Mouse (Mus musculus): ENCODE results near the gene Mob2.

Gene Mob2

DNA sequence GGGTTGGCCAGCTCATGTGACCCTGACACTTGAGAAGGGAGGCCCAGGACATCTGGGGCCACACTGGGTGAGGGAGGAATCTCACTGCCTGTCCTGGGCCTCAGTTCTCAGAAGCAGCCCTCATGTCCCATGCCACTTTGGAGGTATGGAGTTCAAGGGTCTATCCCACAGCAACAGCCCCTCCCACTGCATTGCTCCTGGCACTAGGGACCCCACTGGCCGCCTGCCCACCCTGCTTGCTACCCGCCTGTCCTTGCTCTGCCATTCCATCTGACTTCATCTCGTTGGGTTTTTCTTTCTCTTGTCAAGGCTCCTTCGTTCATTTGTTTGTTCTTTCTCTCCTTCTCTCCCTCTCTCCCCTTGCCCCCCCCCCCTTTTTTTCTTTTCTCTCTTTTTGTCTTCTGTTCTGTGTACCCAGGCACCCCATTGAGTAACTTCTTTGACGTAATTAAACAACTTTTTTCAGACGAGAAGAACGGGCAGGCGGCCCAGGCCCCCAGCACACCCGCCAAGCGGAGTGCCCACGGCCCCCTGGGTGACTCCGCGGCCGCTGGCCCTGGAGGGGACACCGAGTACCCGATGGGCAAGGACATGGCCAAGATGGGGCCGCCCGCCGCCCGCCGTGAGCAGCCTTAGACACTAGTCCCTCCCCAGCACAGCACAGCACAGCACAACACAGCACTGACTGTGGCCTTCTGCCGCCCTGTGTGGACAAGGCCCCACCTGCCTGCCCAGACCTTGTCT is 59.1 kb downstream of the Mob2 start:
- TF ChIP-seq GATA4 (IDR thresholded peaks at IDR 0.05; ENCODE audit: insufficient replicate concordance, low read length), result no peak

DNA sequence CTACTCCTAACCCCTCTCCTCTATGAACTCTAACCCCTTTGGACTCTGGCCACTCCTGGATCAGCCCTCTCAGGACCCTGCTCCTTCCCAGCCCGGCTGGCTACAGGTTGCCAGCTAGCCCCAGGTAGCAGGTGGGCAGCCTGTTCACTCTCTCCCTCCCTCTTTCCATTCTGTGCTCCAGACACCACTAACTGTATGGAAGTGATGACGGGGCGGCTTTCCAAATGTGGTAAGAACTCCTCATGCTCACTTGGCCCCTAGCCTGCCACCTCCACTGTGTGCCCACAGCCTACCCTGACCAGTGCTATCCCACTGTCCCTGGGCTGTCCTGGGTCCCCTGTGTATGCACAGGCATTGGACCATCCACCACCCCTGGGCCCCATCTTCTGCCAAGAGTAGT is 60.2 kb downstream of the Mob2 start:
- no peak for TF ChIP-seq GATA4 (IDR thresholded peaks at IDR 0.05; ENCODE audit: insufficient replicate concordance, low read length)

DNA sequence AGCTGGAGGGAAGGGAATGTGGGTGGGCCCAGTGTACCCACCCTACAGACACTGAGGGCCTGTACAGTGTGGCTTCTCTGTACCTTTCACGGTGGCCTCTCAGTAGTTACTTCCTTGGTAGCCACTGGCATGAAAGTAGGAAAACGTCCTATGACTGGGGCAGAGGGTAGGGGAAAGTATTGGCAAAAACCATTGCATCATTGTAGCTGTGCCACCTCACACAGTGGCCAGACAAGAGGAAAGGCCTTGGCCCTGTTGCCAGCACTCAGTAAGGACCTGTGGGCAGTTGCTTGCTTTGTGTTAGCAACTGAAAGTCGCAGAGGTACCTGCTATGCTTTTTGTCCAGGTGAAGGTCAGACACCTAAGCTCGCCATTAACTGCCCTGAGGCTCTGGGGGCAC is 66.7 kb downstream of the Mob2 start:
- TF ChIP-seq GATA4 (IDR thresholded peaks at IDR 0.05; ENCODE audit: insufficient replicate concordance, low read length), result no peak

DNA sequence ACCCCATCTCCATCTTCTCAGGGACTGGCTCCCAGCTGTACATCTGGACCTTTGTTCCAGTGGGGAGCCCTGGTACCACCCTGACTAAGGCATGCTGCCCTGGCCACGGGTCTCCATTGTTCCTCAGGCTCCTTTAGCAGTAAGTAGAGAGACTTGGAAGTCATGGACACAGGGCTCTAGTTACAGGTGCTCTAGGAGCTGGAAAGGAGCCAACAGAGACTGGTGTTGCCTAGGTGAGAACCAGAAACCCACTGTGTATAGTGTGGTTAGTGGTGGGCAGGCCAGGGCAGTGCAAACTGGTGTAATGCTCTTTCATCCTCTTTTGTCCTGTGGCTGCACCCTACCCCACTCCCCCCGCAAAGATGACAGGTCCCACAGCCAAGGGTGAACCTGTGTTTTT is 69.7 kb downstream of the Mob2 start:
- TF ChIP-seq GATA4 (IDR thresholded peaks at IDR 0.05; ENCODE audit: insufficient replicate concordance, low read length), result no peak

DNA sequence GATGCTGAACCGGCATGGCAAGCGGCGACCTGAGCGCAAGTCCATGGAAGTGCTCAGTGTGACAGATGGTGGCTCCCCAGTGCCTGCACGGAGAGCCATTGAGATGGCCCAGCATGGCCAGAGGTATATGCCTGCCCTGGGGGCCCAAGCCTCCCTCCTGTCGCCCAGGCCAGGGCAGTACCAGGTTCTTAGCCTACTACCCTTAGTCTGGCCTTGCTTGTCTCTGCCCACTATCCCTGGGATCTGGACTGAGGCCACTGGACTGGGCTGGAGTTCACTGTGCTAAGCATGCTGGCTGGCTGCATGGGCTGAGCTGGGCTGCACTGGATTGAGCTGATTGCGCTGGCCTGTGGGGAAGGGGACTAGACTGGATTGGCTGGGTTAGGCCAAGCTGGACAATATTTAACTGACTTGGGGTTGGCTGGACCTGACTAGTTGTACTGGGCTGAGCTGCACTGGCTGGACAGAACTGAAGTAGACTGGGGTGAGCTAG is 72.5 kb downstream of the Mob2 start:
- TF ChIP-seq GATA4 (IDR thresholded peaks at IDR 0.05; ENCODE audit: insufficient replicate concordance, low read length), result no peak

DNA sequence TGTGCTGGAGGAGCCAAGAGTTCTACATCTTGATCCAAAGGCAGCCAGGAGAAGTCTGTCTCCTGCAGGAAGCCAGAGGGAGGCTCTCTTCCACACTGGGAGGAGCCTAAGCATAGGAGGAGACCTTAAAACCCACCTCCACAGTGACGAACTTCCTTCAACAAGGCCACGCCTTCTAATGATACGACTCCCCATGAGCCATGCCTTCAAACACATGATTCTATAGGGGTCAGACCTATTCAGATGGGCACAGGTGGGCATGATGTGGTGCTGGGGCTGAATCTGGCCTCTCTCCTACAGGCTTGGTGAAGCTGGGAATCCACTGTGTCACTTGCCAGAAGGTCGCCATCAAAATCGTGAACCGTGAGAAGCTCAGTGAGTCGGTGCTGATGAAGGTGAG is 79.6 kb downstream of the Mob2 start:
- TF ChIP-seq GATA4 (IDR thresholded peaks at IDR 0.05; ENCODE audit: insufficient replicate concordance, low read length), result no peak

DNA sequence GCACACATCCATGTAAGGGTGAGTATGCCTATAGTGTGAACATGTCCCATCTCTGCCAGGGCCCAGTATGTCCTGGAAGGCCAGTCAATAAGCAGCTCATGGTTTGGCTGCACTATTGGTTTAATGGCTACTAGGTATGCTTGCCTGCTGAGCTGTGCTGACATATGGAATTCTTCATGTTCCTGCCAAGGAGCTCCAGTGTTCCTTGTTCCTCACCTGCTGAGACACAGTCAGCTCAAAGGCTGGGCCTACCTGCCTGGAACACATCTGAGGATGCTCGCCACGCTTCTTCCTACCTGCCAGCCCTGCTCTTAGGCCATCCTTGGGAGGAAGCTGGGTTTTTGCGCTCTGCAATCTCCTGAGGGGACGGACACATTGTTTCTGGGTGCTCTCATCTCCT is 81.6 kb downstream of the Mob2 start:
- no peak for TF ChIP-seq GATA4 (IDR thresholded peaks at IDR 0.05; ENCODE audit: insufficient replicate concordance, low read length)

DNA sequence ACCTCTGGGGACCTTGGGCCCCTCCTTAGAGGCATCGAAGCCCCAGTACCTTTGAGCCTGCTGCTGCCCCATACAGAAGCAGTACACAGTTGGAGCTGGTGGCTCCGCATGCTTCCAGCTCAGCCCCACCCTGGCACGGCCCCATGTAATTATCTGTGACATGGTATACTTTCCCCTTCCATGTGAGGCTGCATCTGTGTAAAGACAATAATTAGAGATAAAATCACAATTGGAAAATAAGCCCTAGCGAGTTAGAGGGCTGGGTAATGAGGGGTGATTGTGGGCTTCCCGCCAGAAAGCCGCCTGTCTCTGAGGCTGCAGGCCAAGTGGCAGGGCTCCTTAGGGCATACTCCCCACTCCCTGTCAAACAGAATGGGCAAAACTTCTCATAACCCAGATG is 82.9 kb downstream of the Mob2 start:
- no peak for TF ChIP-seq GATA4 (IDR thresholded peaks at IDR 0.05; ENCODE audit: insufficient replicate concordance, low read length)

DNA sequence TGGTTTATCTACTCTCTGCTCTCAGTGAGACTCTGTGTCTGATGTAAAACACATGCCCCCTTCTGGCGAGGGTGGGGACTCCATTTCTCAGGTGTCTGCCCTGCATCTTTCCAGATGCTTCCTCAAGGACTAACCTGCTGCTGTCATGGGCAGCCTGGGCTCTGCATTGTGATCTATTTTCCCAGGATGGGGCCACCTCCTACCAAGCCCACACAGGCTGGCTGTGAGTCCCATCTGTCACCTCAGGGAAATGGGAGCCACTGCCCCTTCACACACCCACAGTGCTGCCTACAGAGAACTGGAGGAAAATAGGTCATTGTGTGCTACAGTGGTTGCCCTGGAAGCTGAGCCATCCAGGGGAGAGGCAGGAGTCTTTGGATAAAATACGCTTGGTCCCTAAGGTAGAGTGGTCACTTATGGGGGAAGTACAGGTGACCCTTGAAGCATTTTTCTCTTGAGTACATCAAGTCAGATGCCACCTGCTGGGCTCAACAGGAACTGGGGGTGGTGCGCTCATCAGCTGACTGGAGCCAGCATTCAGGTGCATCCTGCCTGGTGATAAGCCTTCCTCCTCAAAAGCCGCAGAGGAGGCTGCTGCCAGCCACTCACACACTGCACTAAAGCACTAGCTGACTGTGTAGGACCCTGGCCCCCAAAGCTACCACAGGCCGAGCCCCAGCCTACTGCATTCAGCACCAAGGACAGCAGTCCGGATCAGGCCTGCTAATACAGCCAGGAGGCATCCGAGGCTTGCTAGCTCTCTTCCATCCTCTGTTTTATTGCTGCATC is 87.8 kb downstream of the Mob2 start:
- TF ChIP-seq GATA4 (IDR thresholded peaks at IDR 0.05; ENCODE audit: insufficient replicate concordance, low read length), result no peak

DNA sequence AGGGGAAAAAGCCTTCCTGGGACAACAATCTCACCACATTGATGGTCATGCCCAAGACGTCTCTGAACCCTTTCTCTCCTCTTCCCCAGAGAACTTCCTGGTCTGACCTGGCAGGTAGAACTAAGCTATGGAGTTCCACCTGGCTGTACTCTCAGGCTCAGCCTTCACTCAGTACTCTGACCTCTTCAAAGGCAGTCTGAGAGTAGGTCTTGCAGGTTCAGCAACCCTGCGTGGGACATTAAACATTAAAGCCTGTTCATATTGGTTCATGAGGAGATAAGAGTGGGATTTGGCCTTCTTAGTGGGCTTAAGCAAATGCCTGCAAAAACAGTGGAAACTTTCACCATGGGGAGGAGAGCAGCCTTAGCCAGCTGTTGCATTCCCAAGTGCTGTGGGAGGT is 94.6 kb downstream of the Mob2 start:
- no peak for TF ChIP-seq GATA4 (IDR thresholded peaks at IDR 0.05; ENCODE audit: insufficient replicate concordance, low read length)

DNA sequence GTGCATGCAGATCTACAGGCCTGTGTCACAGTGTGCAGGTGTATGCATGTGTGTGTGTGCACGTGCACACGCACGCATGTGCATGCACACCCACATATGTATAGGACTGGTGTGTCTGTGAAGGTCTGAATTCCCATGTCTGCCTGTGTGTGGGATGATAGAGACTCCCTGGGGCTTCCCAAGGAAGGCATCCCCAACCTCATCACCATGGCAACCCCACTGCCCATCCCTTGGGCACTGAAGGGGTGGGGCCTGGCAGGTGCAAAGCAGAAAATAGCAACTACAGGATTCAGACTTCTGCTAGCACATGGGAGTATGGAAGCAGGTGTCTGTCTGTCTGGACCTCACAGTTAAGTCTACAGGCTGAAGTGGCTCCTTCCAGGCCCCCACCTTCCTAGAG is 98.3 kb downstream of the Mob2 start:
- TF ChIP-seq GATA4 (IDR thresholded peaks at IDR 0.05; ENCODE audit: insufficient replicate concordance, low read length), result no peak

DNA sequence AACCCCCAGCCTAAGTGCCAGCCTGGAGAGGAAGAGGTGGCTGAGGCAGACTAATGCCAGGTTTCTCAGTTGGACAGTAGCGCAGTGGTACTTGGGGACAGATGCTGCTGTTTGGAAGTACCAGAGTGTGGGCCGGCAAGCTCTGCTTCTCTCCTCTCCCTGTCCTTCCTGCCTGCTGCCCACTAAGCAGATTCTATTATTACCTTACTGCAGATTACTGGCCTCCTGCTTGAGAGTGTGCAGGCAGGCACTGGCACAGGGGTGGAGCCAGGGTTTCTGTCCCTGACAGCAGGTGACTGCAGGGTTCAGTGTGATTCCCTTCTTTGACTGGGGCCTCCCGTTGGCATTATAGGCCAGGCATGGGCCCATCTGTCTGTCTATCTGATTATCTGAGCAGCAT is 99.4 kb downstream of the Mob2 start:
- TF ChIP-seq GATA4 (IDR thresholded peaks at IDR 0.05; ENCODE audit: insufficient replicate concordance, low read length), result no peak

DNA sequence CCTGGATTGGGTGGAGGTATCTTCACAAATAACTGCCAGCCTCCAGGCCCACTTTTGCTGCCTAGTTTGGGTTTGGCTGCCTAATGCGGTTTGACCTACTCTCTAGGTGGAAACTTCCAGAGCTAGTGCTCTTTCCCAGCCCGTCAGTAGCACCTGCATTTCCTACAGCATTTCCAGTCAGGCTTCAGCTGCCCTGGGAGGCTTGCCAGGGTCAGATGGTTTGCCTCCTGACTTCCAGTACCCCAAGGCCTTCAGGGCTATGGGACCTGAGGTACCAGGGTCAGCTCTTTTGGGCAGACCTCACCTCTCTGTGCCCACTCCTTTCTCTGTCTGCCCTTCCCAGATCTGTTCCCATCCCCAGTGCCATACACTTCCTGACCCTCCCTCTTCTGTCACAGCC is 99.9 kb downstream of the Mob2 start:
- no peak for TF ChIP-seq GATA4 (IDR thresholded peaks at IDR 0.05; ENCODE audit: insufficient replicate concordance, low read length)

DNA sequence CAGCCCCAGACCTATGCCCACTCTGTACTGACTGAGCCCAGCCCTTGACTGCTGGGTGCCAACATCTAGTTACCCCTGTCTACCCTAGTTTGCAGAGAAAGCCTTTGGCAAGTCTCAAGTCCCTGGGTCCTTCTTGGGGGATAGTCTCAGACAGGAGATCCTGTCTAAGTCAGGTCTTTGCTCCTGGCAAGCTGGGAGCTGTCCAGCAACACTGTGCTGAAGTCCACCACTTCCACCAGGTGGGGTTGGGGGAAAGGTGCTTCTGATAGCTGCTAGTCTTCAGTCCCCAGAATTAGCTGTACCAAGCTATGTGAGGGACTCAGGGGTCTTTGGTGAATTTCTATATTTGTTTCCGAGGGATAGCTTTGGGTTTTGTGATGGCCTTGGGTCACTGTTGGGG is 101.7 kb downstream of the Mob2 start:
- TF ChIP-seq GATA4 (IDR thresholded peaks at IDR 0.05; ENCODE audit: insufficient replicate concordance, low read length), result no peak

Measured in liver, adult (tissue).